Mouse (Mus musculus) stomach, postnatal 0 days (tissue): ENCODE data around the gene Cwc25.

Source experiments
- CTCF ChIP-seq: IDR thresholded peaks from 2 replicates; pipeline ENCODE4 v1.5.1; 2016; ENCODE audit warnings: antibody characterized with exemption, low read depth, mild to moderate bottlenecking, moderate library complexity
- EP300 ChIP-seq: optimal IDR thresholded peaks from 2 replicates; pipeline ENCODE3; 2016; ENCODE audit warnings: antibody characterized with exemption

- TF ChIP-seq CTCF (no peak), EP300 (no peak)
Observed at GRCm38 (mm10) chr11:97766154-97766881, at the start of gene Cwc25.
